ENCODE assay signal across 38 mouse cellular contexts in the genomic region with DNA sequence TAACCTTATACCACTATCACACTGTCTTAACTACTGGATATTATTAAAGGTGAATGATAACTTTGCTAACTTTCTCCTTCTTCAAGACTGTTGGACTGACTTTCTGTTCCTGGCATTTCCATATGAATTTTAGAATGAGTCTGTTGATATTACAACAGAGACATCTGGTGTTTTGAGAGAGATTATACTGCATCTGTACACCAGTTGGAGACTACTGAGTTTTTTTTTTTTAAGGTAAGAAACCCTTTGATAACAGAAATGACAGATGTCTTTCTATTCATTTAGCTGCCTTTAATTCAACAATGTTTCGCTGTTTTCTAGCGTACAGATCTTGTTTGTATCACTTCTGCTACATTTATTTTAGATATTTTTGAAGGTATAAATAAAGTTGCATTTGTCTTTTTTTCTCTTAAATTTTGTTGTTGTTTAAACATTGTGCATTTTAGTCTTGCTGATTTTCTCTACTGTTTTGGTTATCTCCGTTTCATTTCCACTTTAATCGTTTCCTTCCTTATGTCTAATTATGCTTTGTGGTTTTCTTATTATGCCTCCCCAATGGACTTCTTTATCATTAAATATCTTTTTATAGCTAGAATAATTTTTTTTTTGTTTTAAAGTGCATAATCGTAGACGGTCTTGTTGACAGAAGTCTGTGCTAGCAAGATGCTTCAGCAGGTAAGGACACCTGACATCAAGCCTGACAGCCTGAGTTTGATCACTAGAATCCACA. TPM values are rescaled to one million over a fixed set of nuclear protein-coding genes. Genes with fewer than 3 reads are reported as not detected.
"Had no signal": no experiment of that assay in that cellular context is flagged by ENCODE, and none has a peak within 500 bp of the region (broad histone marks: within the 10 kb centered on the region; RNA-seq: fewer than 3 reads in every experiment).

No protein-coding gene starts in this region.

- H3K9ac ChIP-seq: heart, embryonic 13.5 days; heart, embryonic 15.5 days; hindbrain, embryonic 13.5 days; hindbrain, embryonic 15.5 days; kidney, embryonic 15.5 days; limb, embryonic 13.5 days; limb, embryonic 15.5 days had no signal

- ATAC-seq: hindbrain, postnatal 0 days; intestine, embryonic 16.5 days had no signal

- H3K27me3 ChIP-seq: heart, embryonic 13.5 days; heart, embryonic 15.5 days; hindbrain, embryonic 13.5 days; hindbrain, embryonic 15.5 days; limb, embryonic 15.5 days had no signal

- H3K36me3 ChIP-seq: heart, embryonic 15.5 days; hindbrain, embryonic 15.5 days; kidney, embryonic 15.5 days; limb, embryonic 13.5 days had no signal

- H3K9me3 ChIP-seq: heart, embryonic 15.5 days; hindbrain, embryonic 13.5 days; hindbrain, embryonic 15.5 days; kidney, embryonic 15.5 days; limb, embryonic 13.5 days; limb, embryonic 15.5 days had no signal

- H3K4me3 ChIP-seq: heart, adult 2 months; heart, embryonic 13.5 days; heart, embryonic 15.5 days; hindbrain, embryonic 13.5 days; hindbrain, embryonic 15.5 days; kidney, embryonic 15.5 days; limb, embryonic 13.5 days; limb, embryonic 15.5 days had no signal

- H3K4me2 ChIP-seq: heart, embryonic 11.5 days; heart, embryonic 13.5 days; heart, embryonic 15.5 days; hindbrain, embryonic 13.5 days; hindbrain, embryonic 15.5 days; kidney, embryonic 15.5 days; limb, embryonic 13.5 days; limb, embryonic 15.5 days had no signal

- H3K4me1 ChIP-seq: heart, embryonic 13.5 days; heart, embryonic 15.5 days; hindbrain, embryonic 13.5 days; hindbrain, embryonic 15.5 days; kidney, embryonic 15.5 days; limb, embryonic 13.5 days; limb, embryonic 15.5 days had no signal

- DNase-seq: gastrocnemius, postnatal 14 days; gastrocnemius, postnatal 36 days; heart, adult 11 months; heart, adult 2 months; heart, postnatal 14 days; heart, postnatal 36 days; kidney, adult 11 months; kidney, adult 2 months; kidney, adult 9 months; kidney, postnatal 14 days; kidney, postnatal 36 days; layer of hippocampus, adult 9-11 months; layer of hippocampus, postnatal 36 days; left cerebral cortex, postnatal 4 days had no signal

- H3K27ac ChIP-seq: heart, adult 2 months; heart, embryonic 13.5 days; heart, embryonic 15.5 days; hindbrain, embryonic 13.5 days; hindbrain, embryonic 15.5 days; hindbrain, postnatal 0 days; kidney, embryonic 15.5 days; kidney, postnatal 0 days; limb, embryonic 13.5 days; limb, embryonic 15.5 days had no signal

RNA-seq across cellular contexts. Expression of a gene that starts 27.9 kb away (rescaled TPM):
- total RNA-seq: gastrocnemius, postnatal 36 days; heart, adult 2 months; heart, postnatal 14 days; heart, postnatal 36 days; hematopoietic stem cell, adult 5-6 weeks had no signal
- polyA plus RNA-seq: heart, embryonic 11.5 days; heart, postnatal 0 days; limb, embryonic 11.5 days had no signal

RNA-seq across cellular contexts. Expression of a gene that starts 46.4 kb away (rescaled TPM):
- total RNA-seq: gastrocnemius, adult 8-10 months; gastrocnemius, postnatal 36 days; heart, adult 2 months; heart, postnatal 14 days; heart, postnatal 36 days; hematopoietic stem cell, adult 5-6 weeks; hindbrain, postnatal 0 days; layer of hippocampus, adult 18-20 months; layer of hippocampus, adult 8-10 months; layer of hippocampus, postnatal 14 days; layer of hippocampus, postnatal 36 days; left cerebral cortex, adult 18-20 months; left cerebral cortex, adult 8-10 months; left cerebral cortex, postnatal 10 days; left cerebral cortex, postnatal 25 days; left cerebral cortex, postnatal 4 days had no signal
- polyA plus RNA-seq: heart, adult 2 months; heart, embryonic 11.5 days; heart, embryonic 13.5 days; heart, embryonic 15.5 days; heart, postnatal 0 days; hindbrain, embryonic 11.5 days; hindbrain, embryonic 13.5 days; hindbrain, embryonic 15.5 days; hindbrain, postnatal 0 days; intestine, embryonic 14.5 days; intestine, embryonic 16.5 days; kidney, embryonic 15.5 days; kidney, postnatal 0 days; limb, embryonic 11.5 days had no signal
